7 mouse cellular contexts compared by ENCODE assay signal in the genomic region with DNA sequence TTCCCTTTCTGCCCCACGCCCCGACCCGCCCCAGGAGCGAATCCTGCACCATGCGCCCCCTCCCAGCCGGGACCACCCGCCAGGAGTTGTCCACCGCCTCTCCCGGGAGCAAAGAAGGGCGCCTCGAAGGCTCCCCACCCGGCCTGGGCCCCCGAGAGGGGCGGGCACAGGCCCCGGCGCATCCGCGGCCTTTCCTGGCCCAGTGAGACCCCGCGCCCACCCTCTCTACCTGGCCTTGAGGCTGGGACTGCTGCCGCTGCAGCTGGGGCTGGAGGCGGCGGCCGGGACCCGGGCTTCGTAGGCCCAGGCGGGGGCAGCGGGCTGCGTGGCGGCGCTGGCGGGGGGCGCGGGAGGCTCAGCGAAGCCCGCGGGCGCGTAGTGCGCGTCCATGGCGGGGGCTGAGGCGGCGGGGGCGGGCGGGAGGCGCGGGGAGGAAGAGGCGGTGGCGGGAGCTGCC. TPM values are rescaled to one million over a fixed set of nuclear protein-coding genes. Genes with fewer than 3 reads are reported as not detected.
DNase-seq lines count a peak whose midpoint lies in the region; ATAC-seq and TF ChIP-seq lines count a peak whose summit lies in the region.

Gene Qser1, minus strand, starts transcription at position 390 of the 457 bp plus-strand sequence.

- no peaks in the 10 kb centered on the region for H3K9me3 ChIP-seq in neural tube, embryonic 11.5 days (ENCODE audit: control insufficient read depth, low read length)
- H3K9me3 ChIP-seq in hindbrain, embryonic 15.5 days: no peaks in the 10 kb centered on the region
- no peaks in the 10 kb centered on the region for H3K9me3 ChIP-seq in midbrain, embryonic 13.5 days

- no peaks in the 10 kb centered on the region for H3K36me3 ChIP-seq in neural tube, embryonic 11.5 days (ENCODE audit: control insufficient read depth, insufficient read depth, low read length)
- H3K36me3 ChIP-seq in hindbrain, embryonic 15.5 days: no peaks in the 10 kb centered on the region
- H3K36me3 ChIP-seq in midbrain, embryonic 13.5 days: no peaks in the 10 kb centered on the region

- H3K27ac ChIP-seq in neural tube, embryonic 11.5 days (ENCODE audit: low read depth, low read length): peak within 1 kb of the TSS; percentile 96
- peak within 1 kb of the TSS; percentile 79 for H3K27ac ChIP-seq in bone marrow macrophage, adult 2 months (ENCODE audit: insufficient read depth, low read depth, low read length)
- H3K27ac ChIP-seq in hindbrain, embryonic 15.5 days (replicated peaks): peak within 1 kb of the TSS; percentile 92
- H3K27ac ChIP-seq in midbrain, embryonic 13.5 days: peak within 1 kb of the TSS; percentile 98

- peak within 1 kb of the TSS; percentile 98 for H3K9ac ChIP-seq in neural tube, embryonic 11.5 days (ENCODE audit: low read length)
- peak within 1 kb of the TSS; percentile 96 for H3K9ac ChIP-seq in hindbrain, embryonic 15.5 days
- peak within 1 kb of the TSS; percentile 97 for H3K9ac ChIP-seq in midbrain, embryonic 13.5 days (replicated peaks)

- peak within 1 kb of the TSS; percentile 59 for H3K4me2 ChIP-seq in neural tube, embryonic 11.5 days (ENCODE audit: low read depth)
- H3K4me2 ChIP-seq in hindbrain, embryonic 15.5 days: peak within 1 kb of the TSS; percentile 70
- peak within 1 kb of the TSS; percentile 77 for H3K4me2 ChIP-seq in midbrain, embryonic 13.5 days (replicated peaks)

- TF ChIP-seq CTCF in bone marrow macrophage, adult 2 months (IDR thresholded peaks at IDR 0.05; ENCODE audit: low read depth, low read length): no peak

- peak; percentile 77 for ATAC-seq in neural tube, embryonic 11.5 days (ENCODE audit: insufficient read depth, low FRiP score, low TSS enrichment)
- peak; percentile 70 for ATAC-seq in hindbrain, embryonic 15.5 days (ENCODE audit: low FRiP score, low read depth)
- peak; percentile 84 for ATAC-seq in midbrain, embryonic 13.5 days
- ATAC-seq in erythroid progenitor cell, adult 5-6 weeks (replicated peaks; ENCODE audit: low FRiP score, poor library complexity, severe bottlenecking): no peak

- no peak for TF ChIP-seq POLR2A in bone marrow macrophage, adult 2 months (IDR thresholded peaks at IDR 0.05; ENCODE audit: borderline replicate concordance, low read depth, low read length)

- 0% methylated on average over 27 of the region's 50 CpGs for WGBS in neural tube, embryonic 11.5 days
- WGBS in hindbrain, embryonic 15.5 days: 0% methylated on average over 31 of the region's 50 CpGs
- WGBS in midbrain, embryonic 13.5 days: under 1% methylated on average over 29 of the region's 50 CpGs

- no peaks in the 10 kb centered on the region for H3K27me3 ChIP-seq in neural tube, embryonic 11.5 days (ENCODE audit: control insufficient read depth, insufficient read depth, low read length)
- H3K27me3 ChIP-seq in hindbrain, embryonic 15.5 days: no peaks in the 10 kb centered on the region
- H3K27me3 ChIP-seq in midbrain, embryonic 13.5 days: no peaks in the 10 kb centered on the region

- H3K4me1 ChIP-seq in neural tube, embryonic 11.5 days (ENCODE audit: control insufficient read depth, insufficient read depth, low read length): peaks cover 4% of the 10 kb centered on the region
- H3K4me1 ChIP-seq in bone marrow macrophage, adult 2 months (ENCODE audit: control insufficient read depth, insufficient read depth, low read length): peaks cover 3% of the 10 kb centered on the region
- peaks cover 28% of the 10 kb centered on the region for H3K4me1 ChIP-seq in hindbrain, embryonic 15.5 days (replicated peaks)
- H3K4me1 ChIP-seq in midbrain, embryonic 13.5 days (replicated peaks): peaks cover 34% of the 10 kb centered on the region

- peak; percentile 68 for DNase-seq in neural tube, embryonic 11.5 days (ENCODE audit: low spot score)
- no peak for DNase-seq in neural tube, embryonic 10.5 days (ENCODE audit: extremely low spot score, low spot score)
- DNase-seq in gastrocnemius, adult 18-20 months (ENCODE audit: low spot score): no peak

- peak within 1 kb of the TSS; percentile 84 for H3K4me3 ChIP-seq in neural tube, embryonic 11.5 days (ENCODE audit: low read depth, low read length)
- H3K4me3 ChIP-seq in bone marrow macrophage, adult 2 months (ENCODE audit: insufficient read depth, low read length): peak within 1 kb of the TSS; percentile 80
- peak within 1 kb of the TSS; percentile 71 for H3K4me3 ChIP-seq in hindbrain, embryonic 15.5 days
- H3K4me3 ChIP-seq in midbrain, embryonic 13.5 days (replicated peaks): peak within 1 kb of the TSS; percentile 92

RNA-seq across cellular contexts. Expression of gene Qser1, which starts in this region (rescaled TPM):
- 13.9 and 14.8 TPM in 2 replicates for polyA plus RNA-seq in neural tube, embryonic 11.5 days (2014; fragmentation: Nextera tagmentation; extraction: Ambion mirVana)
- 9.5 and 11.3 TPM in 2 replicates for polyA plus RNA-seq in bone marrow macrophage, adult 2 months (2012; ENCODE audit: insufficient read depth, insufficient read length, missing spikeins)
- total RNA-seq in gastrocnemius, adult 18-20 months (2021): 10 to 100 TPM; 61.7 TPM
- polyA plus RNA-seq in hindbrain, embryonic 15.5 days (2015; fragmentation: Nextera tagmentation; extraction: Ambion mirVana): 6.8 TPM in 2 replicates
- 8.8 and 9.0 TPM in 2 replicates for polyA plus RNA-seq in midbrain, embryonic 13.5 days (2015; fragmentation: Nextera tagmentation; extraction: Ambion mirVana)
- total RNA-seq in erythroid progenitor cell, adult 5-6 weeks (2015; ENCODE audit: low replicate concordance): 5.4 and 6.1 TPM in 2 replicates
- 0.61 and 0.77 TPM in 2 replicates for total RNA-seq in erythroid progenitor cell, adult 5-6 weeks (2017; ENCODE audit: low replicate concordance)

Comparison
In these comparisons a context has a peak if more than half of its experiments do, and no peak if none do; other contexts are left out.
1. RNA of gene Qser1 (total RNA-seq): 61.7 TPM in gastrocnemius, adult 18-20 months; 0.61 to 6.1 TPM in erythroid progenitor cell, adult 5-6 weeks; every median in the first group is over 4 times any median in the second.
2. Peak in every context shown above with its lines, with median percentiles within 50 percentile points of each other: H3K27ac ChIP-seq, H3K4me2 ChIP-seq, H3K4me3 ChIP-seq and H3K9ac ChIP-seq.